Mouse (Mus musculus) large intestine, adult 2 months (tissue): ENCODE results near the gene Pex11b. TPM values are rescaled to one million over a fixed set of nuclear protein-coding genes. Genes with fewer than 3 reads are reported as not detected.
A peak's percentile ranks its signal among the peaks of the same experiment; 100 is the strongest.
"Not testable (repeated sequence)": the region's sequence is repeated elsewhere in the genome, so short reads cannot be mapped to it uniquely, and the experiment has no call there.

Experiments
- DNase-seq: peaks from one replicate; pipeline ENCODE4 v3.0.0-alpha.2; 2012; ENCODE audit warnings: low read depth, low spot score
- WGBS: fragments of 180-500 bp; shearing (Covaris S2); methylation state at CpG from one replicate; pipeline ENCODE4 v1.1.7; 2018; 5-methylcytosine and 5-hydroxymethylcytosine counted together
- polyA plus RNA-seq: library from polyadenylated mRNA; depleted of rRNA; stranded (reverse); fragments of >200 nt; gene quantifications from 2 replicates; pipeline ENCODE4 v1.2.3, GENCODE M21; 2012

Gene Pex11b
- polyA plus RNA-seq, 1 experiment, result 31.4 TPM

- WGBS, result 87% methylated on average over 4 of the region's 4 CpGs
- DNase-seq, result no peak
Observed at GRCm38 (mm10) chr3:96606618-96607017, 28.6 kb upstream of the Pex11b start.

- WGBS, result 92% methylated on average over 3 of the region's 3 CpGs
- no peak for DNase-seq
Observed at GRCm38 (mm10) chr3:96617941-96618340, 17.2 kb upstream of the Pex11b start.

GRCm38 (mm10) chr3:96623201-96623600, 12.0 kb upstream of the Pex11b start:
- 89% methylated on average over 4 of the region's 4 CpGs for WGBS
- no peak for DNase-seq

- DNase-seq, result peak; percentile 98
- WGBS, result under 1% methylated on average over 48 of the region's 48 CpGs
Observed at GRCm38 (mm10) chr3:96629729-96630600, 5.2 kb upstream of the Pex11b start, which contains the start of gene Rbm8a. Gene Rbm8a (plus strand): TSS chr3:96629933.

- DNase-seq, result no peak
Observed at GRCm38 (mm10) chr3:96632058-96632457, 3.1 kb upstream of the Pex11b start.

- no peak for DNase-seq
- 70% methylated on average over 1 of the region's 1 CpGs for WGBS
Observed at GRCm38 (mm10) chr3:96634015-96634414, 1.2 kb upstream of the Pex11b start.

- 3% methylated on average over 15 of the region's 15 CpGs for WGBS
- DNase-seq, result no peak
Observed at GRCm38 (mm10) chr3:96635906-96636305, 730 bp downstream of the Pex11b start.

- 47% methylated on average over 11 of the region's 11 CpGs for WGBS
- no peak for DNase-seq
Observed at GRCm38 (mm10) chr3:96636448-96636847, 1.3 kb downstream of the Pex11b start.

- no peak for DNase-seq
- WGBS, result 85% methylated on average over 1 of the region's 1 CpGs
Observed at GRCm38 (mm10) chr3:96639219-96639618, 4.0 kb downstream of the Pex11b start.

GRCm38 (mm10) chr3:96645018-96645649, 10.0 kb downstream of the Pex11b start, which contains the start of gene Itga10:
Gene Itga10 (plus strand): TSS chr3:96645584.
- 66% methylated on average over 7 of the region's 7 CpGs for WGBS

GRCm38 (mm10) chr3:96647365-96647764, 12.2 kb downstream of the Pex11b start:
- no peak for DNase-seq
- 83% methylated on average over 3 of the region's 3 CpGs for WGBS

More at GRCm38 (mm10) chr3:96645018-96645649, 10.0 kb downstream of the Pex11b start, which contains the start of gene Itga10:
- no peak for DNase-seq

GRCm38 (mm10) chr3:96660901-96661300, 25.7 kb downstream of the Pex11b start:
- WGBS, result 78% methylated on average over 2 of the region's 2 CpGs
- DNase-seq, result no peak

GRCm38 (mm10) chr3:96662731-96663316, 27.6 kb downstream of the Pex11b start:
- WGBS, result 58% methylated on average over 8 of the region's 8 CpGs
- no peak for DNase-seq

GRCm38 (mm10) chr3:96663432-96664239, 28.5 kb downstream of the Pex11b start:
- DNase-seq, result no peak
- WGBS, result 5% methylated on average over 18 of the region's 18 CpGs

- not testable (repeated sequence) for DNase-seq
- 86% methylated on average over 7 of the region's 7 CpGs for WGBS
Observed at GRCm38 (mm10) chr3:96665732-96666363, 30.7 kb downstream of the Pex11b start.

- no peak for DNase-seq
- 90% methylated on average over 5 of the region's 5 CpGs for WGBS
Observed at GRCm38 (mm10) chr3:96666916-96667315, 31.7 kb downstream of the Pex11b start.

- 40% methylated on average over 1 of the region's 1 CpGs for WGBS
- DNase-seq, result no peak
Observed at GRCm38 (mm10) chr3:96667316-96667715, 32.1 kb downstream of the Pex11b start.

- 85% methylated on average over 5 of the region's 5 CpGs for WGBS
- no peak for DNase-seq
Observed at GRCm38 (mm10) chr3:96668424-96669067, 33.4 kb downstream of the Pex11b start.
